Mouse (Mus musculus) intestine, embryonic 15.5 days (tissue): ENCODE data around the gene Psme1. TPM values are rescaled to one million over a fixed set of nuclear protein-coding genes. Genes with fewer than 3 reads are reported as not detected.

Experiments
- ATAC-seq: fragments of 200-750 bp; cut with Nextera tagmentation; 2 replicates; pipeline ENCODE4 v1.8.0; 2017; ENCODE audit warnings: moderate TSS enrichment, moderate library complexity
- H3K27ac ChIP-seq: fragments of 300-500 bp; sonication (generic); 2 replicates; pipeline ENCODE4 v1.5.1; 2015; ENCODE audit warnings: mild to moderate bottlenecking, inconsistent platforms
- H3K27me3 ChIP-seq: fragments of 300-500 bp; sonication (generic); replicated peaks from 2 replicates; pipeline ENCODE4 v1.6.1; 2015; ENCODE audit warnings: inconsistent platforms
- H3K36me3 ChIP-seq: fragments of 300-500 bp; sonication (generic); 2 replicates; pipeline ENCODE4 v1.6.1; 2015; ENCODE audit warnings: inconsistent platforms
- H3K4me1 ChIP-seq: fragments of 300-500 bp; sonication (generic); replicated peaks from 2 replicates; pipeline ENCODE4 v1.6.1; 2015; ENCODE audit warnings: inconsistent platforms
- H3K4me2 ChIP-seq: fragments of 300-500 bp; sonication (generic); replicated peaks from 2 replicates; pipeline ENCODE4 v1.6.1; 2015; ENCODE audit warnings: mild to moderate bottlenecking, inconsistent platforms
- H3K4me3 ChIP-seq: fragments of 300-500 bp; sonication (generic); replicated peaks from 2 replicates; pipeline ENCODE4 v1.5.1; 2015; ENCODE audit warnings: inconsistent platforms
- H3K9ac ChIP-seq: fragments of 300-500 bp; sonication (generic); 2 replicates; pipeline ENCODE4 v1.6.1; 2015; ENCODE audit warnings: inconsistent platforms
- H3K9me3 ChIP-seq: fragments of 300-500 bp; sonication (generic); 2 replicates; pipeline ENCODE4 v1.6.1; 2016; ENCODE audit warnings: inconsistent platforms
- WGBS: fragments of 180-500 bp; shearing (Covaris S2); methylation state at CpG from one replicate; pipeline ENCODE4 v1.1.7; 2015; 5-methylcytosine and 5-hydroxymethylcytosine counted together
- polyA plus RNA-seq: library from polyadenylated mRNA; unstranded; fragments of >200 nt; fragmentation: Nextera tagmentation; extraction: Ambion mirVana; gene quantifications from 2 replicates; pipeline ENCODE4 v1.2.1, GENCODE M21; 2015

Gene Psme1
- 197 and 207 TPM in 2 replicates for polyA plus RNA-seq

DNA sequence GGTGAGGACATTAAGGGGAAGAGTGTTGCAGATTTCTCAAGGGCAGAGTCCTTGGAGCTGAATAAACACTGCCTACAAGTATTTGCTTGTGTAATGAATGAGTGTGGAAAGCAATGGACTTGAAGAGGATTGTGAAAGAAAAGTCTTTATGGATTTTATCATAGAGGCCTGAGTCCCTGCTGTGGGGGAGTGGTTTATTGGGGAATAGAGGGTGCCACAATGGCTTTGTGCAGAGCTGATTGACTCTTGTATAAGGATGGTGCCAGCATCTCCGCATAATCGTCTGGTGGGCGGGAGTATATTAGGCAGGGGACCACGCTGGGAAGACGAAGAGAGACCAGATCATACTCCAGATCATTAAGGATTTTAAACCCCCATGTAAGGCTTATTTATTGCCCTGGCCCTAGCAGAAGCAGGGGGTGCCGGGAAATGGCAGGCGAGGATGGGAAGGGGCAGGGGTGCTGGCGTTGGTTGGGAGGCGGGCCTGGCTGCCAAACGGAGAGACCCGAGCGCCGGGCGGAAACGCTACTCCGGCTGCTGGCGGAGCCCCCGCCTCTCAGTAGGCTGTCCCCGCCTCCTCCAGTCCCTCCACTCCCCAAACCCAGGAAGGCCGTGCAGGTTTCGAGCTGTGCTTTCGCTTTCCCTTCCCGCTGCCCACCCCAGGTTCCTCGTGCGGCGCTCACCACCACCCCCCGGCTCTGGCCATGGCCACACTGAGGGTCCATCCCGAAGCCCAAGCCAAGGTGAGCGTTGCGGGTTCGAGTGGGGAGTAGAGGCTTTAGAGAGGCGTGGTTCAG lies at the start of gene Psme1:
Gene Psme1 (plus strand): TSS at position 253 of the 797 bp plus-strand sequence.
- Histone ChIP-seq H3K4me1 (peaks cover 10% of the 10 kb centered on the region), H3K9ac (peak within 1 kb of the TSS; percentile 92), H3K4me3 (peak within 1 kb of the TSS; percentile 79), H3K27ac (peak within 1 kb of the TSS; percentile 88), H3K9me3 (no peaks in the 10 kb centered on the region), H3K4me2 (peak within 1 kb of the TSS; percentile 79), H3K36me3 (peaks cover 13% of the 10 kb centered on the region), H3K27me3 (no peaks in the 10 kb centered on the region)
- peak; percentile 94 for ATAC-seq
- WGBS, result under 1% methylated on average over 32 of the region's 32 CpGs

DNA sequence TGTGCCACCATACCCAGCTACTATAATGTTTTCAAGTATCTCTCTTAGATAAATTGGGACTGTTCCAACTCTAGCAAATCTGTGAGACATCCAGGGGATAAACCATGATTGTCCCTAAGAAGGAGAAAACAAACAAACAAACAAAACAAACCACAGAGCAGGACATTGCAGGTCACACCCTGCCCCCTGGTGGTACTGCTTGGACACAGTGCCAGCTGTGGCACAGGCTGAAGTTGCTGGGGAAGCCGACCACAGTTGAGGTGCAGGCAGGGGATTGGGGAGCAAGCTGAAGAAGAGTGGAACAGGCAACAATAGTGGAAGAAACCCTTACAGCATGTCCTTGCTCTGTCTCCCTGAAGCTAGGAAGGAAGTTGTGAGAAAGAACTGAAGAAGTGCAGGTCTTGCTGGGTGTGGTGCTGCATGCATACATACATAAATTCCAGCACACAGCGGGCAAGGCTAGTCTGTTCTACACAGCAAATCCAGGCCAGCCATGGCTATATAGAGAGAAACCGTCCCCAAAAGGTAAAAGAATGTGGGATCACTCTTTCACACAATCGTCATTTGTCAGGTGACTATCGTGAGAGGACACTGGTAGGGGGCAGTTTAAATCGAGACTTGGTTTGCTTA lies 41.7 kb upstream of the Psme1 start:
- Histone ChIP-seq H3K9ac (no peak overlapping the region), H3K27ac (no peak overlapping the region), H3K36me3 (no peaks in the 10 kb centered on the region), H3K4me1 (peaks cover 11% of the 10 kb centered on the region), H3K4me3 (no peak overlapping the region), H3K27me3 (no peaks in the 10 kb centered on the region), H3K9me3 (no peaks in the 10 kb centered on the region), H3K4me2 (no peak overlapping the region)
- 44% methylated on average over 6 of the region's 6 CpGs for WGBS
- ATAC-seq, result no peak

DNA sequence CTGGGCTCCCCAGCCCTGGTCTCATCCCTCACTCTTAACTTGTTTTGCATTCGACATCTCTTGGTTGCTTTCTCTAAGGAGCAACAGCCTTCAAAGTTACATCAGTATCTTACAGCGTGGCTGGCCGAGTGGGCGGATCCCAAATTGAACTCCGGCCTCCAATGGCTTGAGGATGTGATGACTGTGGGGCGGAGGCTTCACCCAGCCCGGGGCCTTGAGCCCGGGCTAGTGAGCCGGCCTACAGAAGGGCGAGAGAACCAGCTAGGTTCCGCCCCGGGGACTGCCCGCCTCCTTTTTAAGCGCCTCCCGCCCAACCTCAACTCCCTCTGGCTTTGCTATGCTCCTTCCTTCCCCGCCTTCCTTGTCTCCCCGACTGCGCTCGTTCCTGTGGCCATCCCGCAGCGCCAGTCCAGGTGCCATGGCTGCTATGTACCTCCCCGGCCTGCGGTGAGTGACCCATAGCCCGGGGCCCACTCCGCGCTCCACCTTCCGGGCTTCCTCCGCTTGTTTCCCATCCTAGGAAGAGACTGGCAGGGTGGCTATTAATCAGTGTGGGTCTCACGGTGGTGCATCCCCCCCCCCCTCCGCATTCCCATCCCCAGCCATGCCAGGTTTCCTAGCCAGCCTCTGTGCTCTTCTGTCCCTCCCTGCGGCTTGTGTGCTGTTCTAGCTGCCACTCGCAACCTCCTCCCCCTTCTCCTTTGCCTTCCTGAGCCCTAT lies 37.7 kb upstream of the Psme1 start, which contains the start of gene Pck2:
Gene Pck2 (plus strand): TSS at position 200 of the 720 bp plus-strand sequence.
- peak within 1 kb of the TSS; percentile 52 for H3K4me3 ChIP-seq
- H3K36me3 ChIP-seq, result peaks cover 17% of the 10 kb centered on the region; the same call in 1 of the 2 replicates
- no peaks in the 10 kb centered on the region for H3K27me3 ChIP-seq
- peak within 1 kb of the TSS; percentile 60 for H3K9ac ChIP-seq
- peak; percentile 97 for ATAC-seq
- peaks cover 15% of the 10 kb centered on the region for H3K4me1 ChIP-seq
- no peaks in the 10 kb centered on the region for H3K9me3 ChIP-seq
- peak within 1 kb of the TSS; percentile 90 for H3K27ac ChIP-seq
- peak within 1 kb of the TSS; percentile 71 for H3K4me2 ChIP-seq
- under 1% methylated on average over 32 of the region's 32 CpGs for WGBS

DNA sequence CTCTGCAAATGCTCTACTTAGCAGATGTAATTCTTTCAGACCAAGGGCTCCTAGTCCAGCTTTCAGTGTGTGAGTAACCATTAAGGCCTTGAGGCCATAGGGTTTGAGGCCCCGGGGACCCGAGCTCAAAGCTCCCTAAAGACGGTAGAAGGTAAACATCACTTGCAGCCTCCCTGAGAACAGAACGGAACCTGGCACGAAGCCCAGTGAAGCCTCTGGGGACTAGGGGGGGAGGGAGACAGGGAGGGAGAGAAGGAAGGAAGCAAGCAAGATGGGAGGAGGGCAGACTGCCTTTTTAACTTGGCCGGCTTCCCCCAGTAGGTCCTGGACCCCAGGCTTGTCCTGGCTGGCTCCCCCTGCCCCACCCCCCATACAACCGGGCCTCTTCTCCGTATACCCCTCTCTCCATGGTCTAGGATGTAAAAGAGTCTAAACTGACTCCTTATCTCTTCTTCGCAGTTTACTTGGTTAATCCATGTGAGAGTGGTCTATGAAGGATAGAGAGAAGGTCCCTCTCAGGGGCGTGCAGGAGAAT lies 37.1 kb upstream of the Psme1 start:
- peaks cover 15% of the 10 kb centered on the region for H3K4me1 ChIP-seq
- 0% methylated on average over 10 of the region's 10 CpGs for WGBS
- peak; percentile 72 for ATAC-seq

DNA sequence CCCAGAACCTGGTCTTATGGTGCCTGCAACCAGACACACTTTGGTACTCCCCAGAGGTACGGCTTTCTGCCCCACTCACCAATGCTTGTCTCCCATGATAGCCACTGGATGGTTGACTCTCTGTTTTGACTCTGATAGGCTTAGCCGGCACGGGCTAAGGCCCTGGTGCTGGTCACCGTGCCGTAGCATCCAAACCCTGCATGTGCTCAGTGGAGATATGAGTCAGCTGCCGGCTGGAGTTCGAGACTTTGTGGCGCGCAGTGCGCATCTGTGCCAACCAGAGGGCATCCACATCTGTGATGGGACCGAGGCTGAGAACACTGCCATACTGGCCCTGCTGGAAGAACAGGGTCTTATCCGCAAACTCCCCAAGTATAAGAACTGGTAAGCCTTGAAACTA lies 35.7 kb upstream of the Psme1 start:
- Histone ChIP-seq H3K36me3 (peaks cover 28% of the 10 kb centered on the region), H3K27me3 (no peaks in the 10 kb centered on the region), H3K27ac (no peak overlapping the region), H3K4me3 (no peak overlapping the region), H3K9me3 (no peaks in the 10 kb centered on the region), H3K4me2 (no peak overlapping the region), H3K4me1 (peaks cover 15% of the 10 kb centered on the region), H3K9ac (no peak overlapping the region)
- no peak for ATAC-seq
- 94% methylated on average over 12 of the region's 12 CpGs for WGBS

More for the DNA sequence above, 37.1 kb upstream of the Psme1 start:
- H3K9ac ChIP-seq, result peak overlapping the region; percentile 60
- H3K36me3 ChIP-seq, result peaks cover 20% of the 10 kb centered on the region; the same call in 1 of the 2 replicates
- H3K27me3 ChIP-seq, result no peaks in the 10 kb centered on the region
- peak overlapping the region; percentile 52 for H3K4me3 ChIP-seq
- peak overlapping the region; percentile 71 for H3K4me2 ChIP-seq
- peak overlapping the region; percentile 90 for H3K27ac ChIP-seq
- no peaks in the 10 kb centered on the region for H3K9me3 ChIP-seq

DNA sequence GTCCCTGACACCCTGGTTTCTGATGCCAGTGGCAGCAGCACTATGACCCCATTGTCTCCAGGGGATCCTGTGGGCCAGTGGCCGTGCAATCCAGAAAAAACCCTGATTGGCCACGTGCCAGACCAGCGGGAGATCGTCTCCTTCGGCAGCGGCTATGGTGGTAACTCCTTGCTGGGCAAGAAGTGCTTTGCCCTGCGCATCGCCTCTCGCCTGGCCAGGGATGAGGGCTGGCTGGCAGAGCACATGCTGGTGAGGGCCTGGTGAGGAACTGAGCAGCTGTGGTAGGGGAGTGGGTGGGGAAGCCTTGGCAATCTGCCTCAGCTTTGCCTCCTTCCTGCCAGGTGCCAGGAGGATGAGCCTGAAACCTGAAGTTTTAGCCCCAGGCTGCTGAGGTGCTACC lies 33.6 kb upstream of the Psme1 start:
- Histone ChIP-seq H3K9ac (no peak overlapping the region), H3K36me3 (peaks cover 41% of the 10 kb centered on the region)
- WGBS, result 85% methylated on average over 9 of the region's 9 CpGs

DNA sequence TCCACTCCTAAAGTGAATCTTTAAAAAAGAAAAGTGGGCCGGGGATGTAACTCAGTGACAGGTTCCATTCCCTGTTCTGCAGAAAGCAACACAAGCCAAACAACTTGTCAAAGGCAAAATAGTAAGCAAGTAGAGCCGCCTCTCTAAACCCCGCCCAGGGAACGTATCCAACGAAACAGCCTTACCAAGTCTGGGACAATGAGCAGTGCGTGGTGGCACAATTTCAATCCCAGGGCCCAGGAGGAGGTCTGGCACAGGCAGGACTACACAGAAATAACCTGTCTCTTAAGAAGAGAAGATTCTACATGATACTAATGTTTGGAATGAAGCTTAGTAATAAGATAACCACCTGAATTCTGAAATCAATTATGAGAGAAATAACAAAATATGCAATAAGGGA lies 27.7 kb upstream of the Psme1 start:
- Histone ChIP-seq H3K4me3 (no peak overlapping the region), H3K4me1 (no peaks in the 10 kb centered on the region), H3K9me3 (no peaks in the 10 kb centered on the region), H3K4me2 (no peak overlapping the region), H3K9ac (no peak overlapping the region), H3K36me3 (peaks cover 25% of the 10 kb centered on the region), H3K27me3 (no peaks in the 10 kb centered on the region), H3K27ac (no peak overlapping the region)
- ATAC-seq, result no peak
- 90% methylated on average over 6 of the region's 6 CpGs for WGBS

More for the DNA sequence above, 33.6 kb upstream of the Psme1 start:
- Histone ChIP-seq H3K27ac (no peak overlapping the region), H3K9me3 (no peaks in the 10 kb centered on the region), H3K4me1 (peaks cover 15% of the 10 kb centered on the region), H3K4me3 (no peak overlapping the region), H3K27me3 (no peaks in the 10 kb centered on the region), H3K4me2 (no peak overlapping the region)
- ATAC-seq, result no peak

DNA sequence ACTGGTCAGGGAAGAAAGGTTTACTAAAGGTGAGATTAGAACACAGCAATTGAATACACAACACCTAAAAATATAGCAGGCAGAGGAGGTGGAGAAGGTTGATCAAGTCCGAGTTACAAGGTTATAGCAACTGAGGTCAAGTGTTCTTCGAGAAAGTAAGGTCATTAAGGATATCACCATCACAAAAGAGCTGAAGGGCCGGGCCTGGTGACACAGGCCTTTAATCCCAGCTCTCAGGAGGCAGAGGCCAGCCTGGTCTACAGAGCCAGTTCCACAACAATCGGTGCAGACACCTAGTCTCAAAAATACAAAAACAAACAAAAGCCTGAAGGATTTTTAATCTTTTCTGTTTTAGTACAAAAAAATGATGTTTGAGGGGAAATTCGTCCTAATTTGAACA lies 26.6 kb upstream of the Psme1 start:
- Histone ChIP-seq H3K27ac (no peak overlapping the region), H3K27me3 (no peaks in the 10 kb centered on the region), H3K4me2 (no peak overlapping the region), H3K36me3 (peaks cover 17% of the 10 kb centered on the region), H3K9me3 (no peaks in the 10 kb centered on the region), H3K9ac (no peak overlapping the region), H3K4me3 (no peak overlapping the region), H3K4me1 (no peaks in the 10 kb centered on the region)
- 74% methylated on average over 5 of the region's 5 CpGs for WGBS
- ATAC-seq, result no peak

DNA sequence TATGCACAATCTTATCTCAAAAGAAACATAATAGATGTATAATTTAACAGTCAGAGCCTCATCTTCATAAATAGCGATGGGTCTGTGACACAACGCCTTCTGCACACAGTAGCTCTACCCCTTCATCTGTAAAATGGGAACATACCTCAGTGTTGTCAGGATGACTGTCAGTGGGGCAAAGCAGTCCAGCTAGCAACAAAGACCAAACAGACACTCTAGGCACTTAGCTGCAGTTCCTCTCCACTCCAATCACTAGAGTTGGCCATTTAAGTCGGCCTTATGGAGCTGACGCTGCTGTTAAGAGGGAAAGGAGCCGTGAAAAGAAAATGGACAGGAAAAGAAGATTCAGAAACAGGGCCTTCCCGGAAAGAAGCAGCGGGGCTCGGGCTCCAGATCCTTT lies 26.1 kb upstream of the Psme1 start:
- 89% methylated on average over 8 of the region's 8 CpGs for WGBS
- H3K9me3 ChIP-seq, result no peaks in the 10 kb centered on the region
- H3K4me3 ChIP-seq, result no peak overlapping the region
- no peak overlapping the region for H3K27ac ChIP-seq
- H3K27me3 ChIP-seq, result no peaks in the 10 kb centered on the region
- peaks cover 14% of the 10 kb centered on the region for H3K36me3 ChIP-seq
- H3K4me1 ChIP-seq, result no peaks in the 10 kb centered on the region
- H3K9ac ChIP-seq, result no peak overlapping the region
- ATAC-seq, result no peak
- no peak overlapping the region for H3K4me2 ChIP-seq

DNA sequence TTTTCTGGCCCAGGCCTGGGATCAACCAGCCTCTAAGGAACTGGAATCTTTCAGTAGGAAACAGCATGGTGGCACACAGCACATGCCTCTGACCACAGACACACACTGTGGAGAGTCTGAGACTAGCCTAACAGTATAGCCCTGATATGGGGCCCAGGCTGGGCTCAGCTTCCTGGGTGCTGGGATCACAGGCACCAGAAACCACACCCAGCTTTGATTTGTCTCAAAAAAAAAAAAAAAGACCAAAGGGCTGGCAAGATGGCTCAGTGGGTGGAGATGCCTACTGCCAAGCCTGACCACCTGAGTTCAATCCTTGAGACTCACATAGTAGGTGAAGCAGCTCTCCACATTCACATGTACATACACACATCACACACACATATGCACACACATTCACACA lies 23.3 kb upstream of the Psme1 start:
- no peak overlapping the region for H3K27ac ChIP-seq
- no peak overlapping the region for H3K4me2 ChIP-seq
- no peak overlapping the region for H3K9ac ChIP-seq
- no peak overlapping the region for H3K4me3 ChIP-seq
- H3K27me3 ChIP-seq, result no peaks in the 10 kb centered on the region
- no peaks in the 10 kb centered on the region for H3K36me3 ChIP-seq
- no peaks in the 10 kb centered on the region for H3K4me1 ChIP-seq
- no peaks in the 10 kb centered on the region for H3K9me3 ChIP-seq
- peak; percentile 44; the same call in 1 of the 2 replicates for ATAC-seq

DNA sequence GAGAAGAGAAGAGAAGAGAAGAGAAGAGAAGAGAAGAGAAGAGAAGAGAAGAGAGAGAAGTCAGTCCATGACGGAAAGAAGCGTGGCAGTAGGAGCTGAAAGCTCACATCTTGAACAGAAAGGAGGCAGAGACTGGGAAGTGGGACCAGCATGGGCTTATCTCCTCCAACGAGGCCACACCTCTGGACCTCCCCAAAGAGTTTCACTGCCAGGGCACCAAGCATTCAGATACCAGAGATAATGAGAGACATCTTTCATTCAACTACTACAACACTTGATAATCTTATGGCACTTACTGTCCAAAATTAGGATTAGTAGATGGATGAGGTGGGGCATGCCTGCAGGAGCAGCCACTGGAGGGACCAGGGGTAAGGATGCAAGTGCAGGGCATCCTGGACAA lies 22.1 kb upstream of the Psme1 start:
- H3K4me1 ChIP-seq, result no peaks in the 10 kb centered on the region
- no peaks in the 10 kb centered on the region for H3K27me3 ChIP-seq
- H3K4me2 ChIP-seq, result no peak overlapping the region
- no peak for ATAC-seq
- no peak overlapping the region for H3K27ac ChIP-seq
- no peaks in the 10 kb centered on the region for H3K36me3 ChIP-seq
- no peaks in the 10 kb centered on the region for H3K9me3 ChIP-seq
- no peak overlapping the region for H3K4me3 ChIP-seq
- no peak overlapping the region for H3K9ac ChIP-seq
- WGBS, result 75% methylated on average over 3 of the region's 3 CpGs

DNA sequence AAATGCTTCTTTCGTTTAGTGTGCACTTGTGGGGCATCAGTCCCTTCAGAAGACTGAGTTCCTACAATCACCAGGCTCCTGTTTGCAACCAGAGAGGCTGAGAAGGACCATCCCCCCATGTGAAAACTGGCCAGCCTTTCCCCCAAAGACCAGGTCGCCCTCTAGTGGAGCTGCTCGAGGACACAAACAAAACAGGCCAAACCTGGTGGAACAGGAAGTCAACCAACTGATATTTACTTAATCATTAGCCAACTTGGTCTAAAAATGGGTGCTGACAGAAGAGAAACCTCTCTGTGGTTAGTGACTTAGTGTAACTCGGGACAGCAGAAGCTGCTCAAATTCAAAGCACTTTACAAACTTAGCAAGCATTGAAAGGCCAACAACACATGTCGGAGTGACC lies 20.9 kb upstream of the Psme1 start:
- Histone ChIP-seq H3K9ac (no peak overlapping the region), H3K4me3 (no peak overlapping the region), H3K4me1 (peaks cover 10% of the 10 kb centered on the region), H3K27me3 (no peaks in the 10 kb centered on the region), H3K9me3 (no peaks in the 10 kb centered on the region), H3K27ac (peak overlapping the region; percentile 64; the same call in 1 of the 2 replicates), H3K36me3 (no peaks in the 10 kb centered on the region), H3K4me2 (0 out of 2 replicates have a peak overlapping the region, but pooled peaks have one; percentile 17)
- 25% methylated on average over 5 of the region's 5 CpGs for WGBS
- no peak for ATAC-seq
